Mouse (Mus musculus) gastrocnemius, postnatal 25 days (tissue): Measurements from ENCODE around the gene Gga2. TPM values are rescaled to one million over a fixed set of nuclear protein-coding genes. Genes with fewer than 3 reads are reported as not detected.

Experiments
- DNase-seq: peaks from one replicate; pipeline ENCODE4 v3.0.0; 2022
- total RNA-seq, 2 experiments: library from RNA; stranded (reverse); gene quantifications; 1 replicate in 1 of 2; 2 replicates in 1 of 2; pipeline ENCODE4 v1.2.3; 2021

Gene Gga2
- total RNA-seq, 2 experiments from 2014 or later = 13.2 to 22.4 TPM

DNA sequence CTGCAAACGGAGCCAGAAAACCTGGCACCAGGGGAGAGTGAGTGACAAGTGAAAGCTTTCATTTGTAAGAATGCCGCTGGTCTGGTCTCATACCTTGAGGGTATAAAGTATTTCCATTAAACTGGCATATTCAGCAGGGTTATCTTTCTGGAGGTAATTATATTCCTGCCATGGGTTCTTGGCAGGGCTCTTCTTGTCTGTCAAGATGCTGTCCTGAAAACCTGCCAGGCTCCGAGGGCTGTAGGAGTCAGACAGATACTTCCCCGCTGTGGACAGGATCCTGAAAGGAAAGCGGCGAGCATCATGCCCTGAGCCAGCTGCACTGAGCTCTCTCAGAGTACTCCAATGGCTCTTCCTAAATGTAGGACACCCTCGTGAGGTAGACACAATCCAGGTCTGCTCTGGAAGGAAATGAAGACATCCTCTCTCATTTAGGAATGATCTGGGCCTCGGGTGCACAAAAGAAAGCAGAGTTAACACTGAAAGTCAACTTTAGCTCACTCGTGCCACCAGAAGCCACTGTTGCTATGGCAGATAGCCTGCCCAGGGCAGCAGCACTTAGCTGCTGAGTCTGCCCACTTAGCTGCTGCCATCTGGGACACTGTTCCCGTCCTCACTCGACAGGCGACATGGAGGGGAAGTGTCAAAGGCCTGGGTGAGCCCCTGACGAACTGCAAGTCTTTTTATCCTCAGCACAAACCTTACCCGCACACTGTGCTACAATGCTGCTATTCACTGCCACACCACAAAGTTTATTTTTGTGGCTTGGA lies 84.0 kb downstream of the Gga2 start:
- no peak for DNase-seq

Other genes with a start within 250 kb of the Gga2 start
- gene Scnn1b, start 156.2 kb downstream of the Gga2 start, total RNA-seq = under 1 TPM in 1 of 2 experiments, not detected in 1; 0.11 TPM
- 1 to 10 TPM; 8.3 to 8.7 TPM for gene Cog7, start 39.5 kb downstream of the Gga2 start, total RNA-seq
- 10 to 100 TPM; 23.5 to 24.6 TPM for gene Ubfd1, start 46.0 kb upstream of the Gga2 start, total RNA-seq
- gene Ears2, start 46.0 kb upstream of the Gga2 start, total RNA-seq = 1 to 10 TPM; 5.4 to 6.8 TPM
- gene Ndufab1, start 80.7 kb upstream of the Gga2 start, total RNA-seq = 100 to 1,000 TPM; 694 to 706 TPM
- under 1 TPM; 0.43 to 0.99 TPM for gene Palb2, start 111.8 kb upstream of the Gga2 start, total RNA-seq
- gene Dctn5, start 111.8 kb upstream of the Gga2 start, total RNA-seq = 10 to 100 TPM; 18.4 to 20.3 TPM
- gene Plk1, start 138.2 kb upstream of the Gga2 start, total RNA-seq = under 1 TPM; 0.56 to 0.96 TPM
- gene Ern2, start 165.0 kb upstream of the Gga2 start, total RNA-seq = not detected
- 1 to 10 TPM; 4.5 to 5.5 TPM for gene Chp2, start 198.3 kb upstream of the Gga2 start, total RNA-seq